Mouse (Mus musculus) frontal cortex, postnatal 36 days (tissue): ENCODE data around the gene Ppp2r5b.
A peak's percentile ranks its signal among the peaks of the same experiment; 100 is the strongest.

Experiments used
- DNase-seq, 2 experiments: peaks; one replicate each; pipeline ENCODE4 v3.0.0; 2022; ENCODE audit warnings: low spot score in 2 of 2

Ppp2r5b gene

GRCm38 (mm10) chr19:6235084-6236052 lies at the start of gene Ppp2r5b:
Ppp2r5b (minus strand) TSS chr19:6235872.
- peak; percentile 93 to 94 for DNase-seq

DNA sequence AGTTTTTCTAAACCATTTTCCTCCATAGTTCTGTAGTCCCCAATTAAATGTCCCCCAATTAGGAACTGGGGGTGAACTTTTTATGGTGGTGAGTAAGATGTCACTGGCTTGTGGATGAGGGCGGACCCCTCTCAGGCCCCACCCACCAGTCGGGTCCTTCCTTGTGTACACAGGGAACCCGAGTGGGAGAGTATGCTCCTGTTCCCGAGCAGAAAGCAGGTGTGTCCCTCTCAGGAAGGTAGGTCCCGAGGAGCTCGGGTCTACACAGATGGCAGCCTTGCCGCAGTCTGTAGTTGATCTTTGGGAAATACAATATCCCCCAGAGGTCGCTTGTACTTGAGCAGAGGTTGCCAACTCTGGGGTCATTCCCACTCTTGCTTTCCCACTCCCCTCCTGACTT lies 49.6 kb upstream of the Ppp2r5b start:
- no peak for DNase-seq

DNA sequence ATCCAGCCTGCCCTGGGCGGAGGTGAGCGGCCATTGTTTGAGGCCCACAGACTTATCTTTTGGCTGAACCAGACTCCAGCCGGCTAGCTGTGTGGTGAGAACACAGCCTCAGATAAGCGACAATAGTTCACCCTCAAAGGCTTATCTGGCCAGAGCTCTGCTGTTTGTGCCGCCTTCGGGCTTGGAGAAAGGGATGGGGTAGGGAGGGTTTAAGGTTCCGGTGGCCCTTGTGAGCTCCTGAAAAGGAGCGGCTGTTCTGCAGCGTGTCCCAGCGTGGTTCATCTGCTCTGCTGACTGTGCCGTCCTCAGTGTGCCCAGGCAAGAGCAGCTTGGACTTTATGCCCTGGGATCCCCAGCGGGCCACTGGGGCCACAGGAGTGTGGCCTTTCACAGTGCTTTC lies 48.8 kb upstream of the Ppp2r5b start:
- DNase-seq = no peak

- DNase-seq = no peak
These were observed 47.3 kb upstream of the Ppp2r5b start for GRCm38 (mm10) chr19:6283001-6283400.

DNA sequence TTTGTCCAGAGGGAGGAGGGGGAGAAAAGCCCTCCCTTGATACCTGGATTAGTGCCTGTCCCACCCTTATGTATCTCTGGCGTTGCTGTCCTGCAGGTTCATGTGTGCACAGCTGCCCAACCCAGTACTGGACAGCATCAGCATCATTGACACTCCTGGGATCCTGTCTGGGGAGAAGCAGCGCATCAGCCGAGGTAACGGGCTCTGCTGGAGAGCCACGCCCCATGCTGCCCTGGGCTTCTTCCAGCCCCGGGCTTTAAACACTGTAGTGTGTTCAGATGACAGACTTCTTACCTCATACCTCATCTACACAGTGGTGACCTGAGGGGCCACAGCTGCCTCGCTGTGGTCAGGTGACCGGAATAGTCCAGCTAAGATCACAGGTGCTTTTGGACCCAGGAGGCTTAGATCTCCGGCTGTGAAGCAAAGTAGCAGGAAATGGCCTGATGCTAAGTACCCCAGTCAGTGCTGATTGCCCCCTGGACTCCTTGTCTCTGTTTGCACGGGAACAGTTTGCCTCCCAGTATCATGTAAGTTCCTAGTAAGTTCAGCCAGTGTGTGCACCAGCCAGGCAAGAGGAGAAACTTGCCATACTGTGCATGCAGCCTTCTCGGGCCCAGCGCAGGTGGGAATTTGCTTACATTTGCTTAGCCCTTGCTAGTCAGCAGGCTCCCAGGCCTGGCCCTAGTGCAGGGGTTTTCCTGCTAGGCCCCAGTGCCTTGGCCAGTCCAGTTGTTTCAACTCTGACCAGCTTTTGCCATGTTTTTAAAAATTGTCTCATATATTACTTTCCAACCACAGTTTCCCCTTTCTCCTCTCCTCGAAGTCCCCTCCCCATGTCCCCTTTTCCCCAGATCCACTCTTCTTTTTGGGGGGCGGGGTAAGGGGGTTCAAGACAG lies 45.7 kb upstream of the Ppp2r5b start:
- DNase-seq = no peak

DNA sequence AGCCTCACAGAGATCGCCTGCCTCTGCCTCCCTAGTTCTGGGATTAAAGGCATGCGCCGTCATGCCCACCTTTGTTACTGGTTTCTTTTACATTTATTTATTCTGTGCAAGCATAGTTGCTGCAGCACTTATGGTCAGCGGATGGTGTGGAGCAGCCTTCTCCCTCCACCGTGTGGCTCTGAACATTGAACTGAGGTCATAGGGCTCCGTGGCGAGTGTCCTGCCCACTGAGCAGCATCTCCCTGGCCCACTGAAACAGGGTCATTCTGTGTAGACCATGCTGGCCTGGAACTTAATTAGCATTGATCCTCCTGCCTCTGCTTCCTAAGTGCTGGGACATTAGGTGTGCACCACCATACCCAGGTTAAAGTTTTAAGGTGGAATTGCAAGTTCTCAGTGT lies 44.9 kb upstream of the Ppp2r5b start:
- no peak for DNase-seq

GRCm38 (mm10) chr19:6279481-6280144 lies 43.9 kb upstream of the Ppp2r5b start:
- DNase-seq = no peak

DNA sequence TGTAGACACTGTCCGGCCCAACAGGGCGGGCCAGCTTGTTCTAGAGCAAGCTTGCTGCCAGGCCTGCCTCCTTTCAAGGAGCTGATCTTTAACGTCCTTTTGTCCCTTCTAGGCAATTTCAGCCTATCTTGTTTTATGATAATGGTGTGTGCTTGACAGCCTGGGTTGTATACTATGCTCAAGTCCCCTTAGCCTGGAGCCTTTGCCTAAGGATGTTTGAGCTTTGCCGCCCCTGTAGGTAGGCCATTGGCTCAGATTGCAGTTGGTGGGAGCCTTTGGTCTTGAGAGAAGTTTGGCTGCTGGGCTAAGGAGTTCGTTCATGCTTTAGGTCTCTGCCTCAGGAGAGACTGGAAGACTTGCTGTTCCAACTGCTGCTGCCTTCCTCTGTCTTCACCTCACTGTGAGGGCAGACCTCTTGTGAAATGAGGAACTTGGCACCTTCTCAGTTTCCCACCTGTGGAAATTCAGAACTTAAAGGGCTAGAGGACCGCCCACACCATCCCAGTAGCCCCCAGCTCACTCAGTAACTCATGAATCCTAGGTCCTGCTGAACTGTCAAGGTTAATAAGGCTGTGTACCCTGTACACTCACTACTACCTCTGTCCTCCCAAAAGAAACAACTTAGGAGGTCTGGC lies 42.9 kb upstream of the Ppp2r5b start:
- no peak for DNase-seq

GRCm38 (mm10) chr19:6277661-6278438 lies 42.2 kb upstream of the Ppp2r5b start:
- no peak for DNase-seq

DNA sequence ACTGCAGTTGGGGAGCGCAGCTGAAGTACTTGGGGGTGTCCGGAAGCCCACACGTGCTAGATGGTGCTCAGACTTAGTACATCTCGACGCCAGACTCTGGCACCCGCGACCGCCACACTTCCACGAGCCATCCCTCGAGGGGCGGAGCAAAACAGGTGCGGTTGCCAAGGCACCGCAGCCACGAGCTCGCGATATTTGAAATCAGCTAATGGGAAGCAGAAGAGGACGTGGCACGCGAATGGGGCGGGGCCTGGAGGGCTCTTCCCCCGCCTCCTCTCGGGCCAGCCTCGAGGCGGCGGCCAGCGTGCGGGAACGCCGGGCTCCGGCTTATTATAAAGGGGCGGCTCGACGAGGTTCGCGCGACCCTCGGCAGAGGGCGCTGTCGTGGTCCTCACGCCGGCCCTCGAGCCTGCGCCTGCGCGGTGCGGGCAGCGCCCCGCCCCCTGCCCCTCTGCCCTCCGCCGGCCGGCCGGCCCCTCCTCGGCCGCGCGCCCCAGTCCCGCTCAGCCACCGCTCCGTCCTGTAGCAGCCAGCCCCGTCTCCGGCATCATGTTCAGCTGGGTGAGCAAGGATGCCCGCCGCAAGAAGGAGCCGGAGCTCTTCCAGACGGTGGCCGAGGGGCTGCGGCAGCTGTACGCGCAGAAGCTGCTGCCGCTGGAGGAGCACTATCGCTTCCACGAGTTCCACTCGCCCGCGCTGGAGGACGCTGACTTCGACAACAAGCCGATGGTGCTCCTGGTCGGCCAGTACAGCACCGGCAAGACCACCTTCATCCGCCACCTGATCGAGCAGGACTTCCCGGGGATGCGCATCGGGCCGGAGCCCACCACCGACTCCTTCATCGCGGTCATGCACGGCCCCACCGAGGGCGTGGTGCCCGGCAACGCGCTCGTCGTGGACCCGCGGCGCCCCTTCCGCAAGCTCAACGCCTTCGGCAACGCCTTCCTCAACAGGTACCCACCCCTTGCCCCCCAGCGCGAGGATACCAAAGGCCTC lies 41.1 kb upstream of the Ppp2r5b start, which contains the start of gene Ehd1:
TSS of gene Ehd1 (plus strand) at position 300 of the 996 bp plus-strand sequence.
- peak; percentile 93 to 98 for DNase-seq

DNA sequence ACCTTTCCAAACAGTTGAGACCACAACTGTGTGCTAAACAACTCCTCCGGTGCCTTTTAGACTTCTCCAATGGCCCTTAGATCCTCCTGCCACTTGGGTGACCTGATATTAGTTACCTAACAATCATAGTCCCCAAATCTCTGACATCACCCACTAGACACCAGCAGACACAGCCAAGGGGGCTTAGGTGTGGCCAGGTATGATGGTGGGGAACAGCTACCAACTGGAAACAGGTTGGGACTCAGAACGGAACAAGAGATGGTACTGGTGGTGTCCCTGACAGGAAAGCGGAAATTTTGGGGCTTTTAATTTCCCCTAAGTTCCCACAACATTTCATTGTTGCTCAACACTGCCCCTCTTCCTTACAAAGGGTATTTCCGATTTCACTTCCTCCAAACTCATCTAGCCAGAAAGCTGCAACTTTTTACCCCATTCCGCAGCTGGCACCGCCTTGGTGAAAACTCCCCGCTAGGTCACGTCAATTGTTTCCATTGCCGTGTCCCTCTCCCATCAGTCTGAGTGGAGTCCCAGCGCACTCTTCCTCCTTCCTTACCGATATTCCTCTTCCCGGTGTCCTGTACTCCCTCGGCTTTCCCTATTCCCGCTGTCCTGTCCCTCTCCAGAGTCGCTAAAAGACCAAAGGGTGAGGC lies 40.2 kb upstream of the Ppp2r5b start:
- no peak for DNase-seq

- no peak for DNase-seq
These were observed 38.4 kb upstream of the Ppp2r5b start for GRCm38 (mm10) chr19:6273998-6274608.

- no peak for DNase-seq
These were observed 37.9 kb upstream of the Ppp2r5b start for GRCm38 (mm10) chr19:6273592-6273991.

GRCm38 (mm10) chr19:6272738-6273137 lies 37.1 kb upstream of the Ppp2r5b start:
- DNase-seq = peak in 1 of 2 experiments; percentile 35

- no peak for DNase-seq
These were observed 36.4 kb upstream of the Ppp2r5b start for GRCm38 (mm10) chr19:6272053-6272452.

GRCm38 (mm10) chr19:6271206-6271605 lies 35.5 kb upstream of the Ppp2r5b start:
- no peak for DNase-seq

- no peak for DNase-seq
These were observed 35.0 kb upstream of the Ppp2r5b start for GRCm38 (mm10) chr19:6270661-6271060.

GRCm38 (mm10) chr19:6269798-6270475 lies 34.3 kb upstream of the Ppp2r5b start:
- no peak for DNase-seq
